Mouse (Mus musculus): Measurements from ENCODE around the gene Cpeb2. TPM values are rescaled to one million over a fixed set of nuclear protein-coding genes. Genes with fewer than 3 reads are reported as not detected.

Gene Cpeb2
- polyA plus RNA-seq, 1 experiment from 2014 or later, result 7.5 TPM

DNA sequence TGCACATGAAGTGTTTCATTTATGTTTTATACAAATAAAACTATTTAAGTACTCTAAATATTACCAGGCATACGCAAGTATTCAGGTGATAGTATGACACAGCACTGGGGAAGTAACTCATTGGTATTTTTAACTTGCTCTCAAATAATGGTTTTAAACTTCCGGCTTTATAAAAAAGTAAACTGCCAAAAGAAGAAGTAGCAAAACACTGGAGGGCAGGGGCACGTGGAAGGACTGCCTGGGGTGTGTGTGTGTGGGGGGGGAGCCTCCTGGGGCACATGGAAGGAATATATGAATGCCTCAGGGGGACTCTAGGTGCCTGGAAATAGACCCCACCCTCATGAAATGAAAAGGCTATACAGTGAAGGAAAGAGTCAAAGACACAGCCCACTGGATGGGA lies 46.8 kb downstream of the Cpeb2 start:
- no peaks in the 10 kb centered on the region for H3K9me3 ChIP-seq (replicated peaks)
- no peak for ATAC-seq (ENCODE audit: insufficient number of reproducible peaks, low FRiP score)
- H3K9ac ChIP-seq, result no peak overlapping the region
- no peaks in the 10 kb centered on the region for H3K4me1 ChIP-seq (replicated peaks)
- H3K27me3 ChIP-seq (replicated peaks), result no peaks in the 10 kb centered on the region
- no peak overlapping the region for H3K4me2 ChIP-seq
- no peak overlapping the region for H3K4me3 ChIP-seq
- WGBS, result 83% methylated on average over 3 of the region's 3 CpGs
- no peak overlapping the region for H3K27ac ChIP-seq (ENCODE audit: poor library complexity, severe bottlenecking)
- H3K36me3 ChIP-seq, result peaks cover 36% of the 10 kb centered on the region

DNA sequence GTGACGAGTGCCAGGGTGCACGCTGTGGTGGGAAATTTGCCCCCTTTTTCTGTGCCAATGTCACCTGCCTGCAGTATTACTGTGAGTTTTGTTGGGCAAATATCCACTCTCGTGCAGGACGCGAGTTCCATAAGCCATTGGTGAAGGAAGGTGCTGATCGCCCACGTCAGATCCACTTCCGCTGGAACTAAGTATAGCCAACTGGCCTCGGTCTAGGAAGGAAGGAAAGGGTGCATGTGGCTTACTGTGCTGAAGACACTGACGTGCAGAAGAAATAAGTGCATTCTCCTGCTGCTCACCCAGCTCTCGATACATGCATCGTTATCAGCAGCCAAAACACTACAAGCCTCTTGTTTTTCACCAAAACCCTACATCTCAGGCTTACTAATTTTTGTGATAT lies 52.8 kb downstream of the Cpeb2 start:
- Histone ChIP-seq H3K36me3 (peaks cover 46% of the 10 kb centered on the region), H3K4me2 (no peak overlapping the region), H3K9ac (no peak overlapping the region), H3K4me1 (replicated peaks) (no peaks in the 10 kb centered on the region), H3K27me3 (replicated peaks) (no peaks in the 10 kb centered on the region), H3K27ac (ENCODE audit: poor library complexity, severe bottlenecking) (no peak overlapping the region), H3K9me3 (replicated peaks) (no peaks in the 10 kb centered on the region), H3K4me3 (no peak overlapping the region)
- 83% methylated on average over 12 of the region's 12 CpGs for WGBS
- ATAC-seq (ENCODE audit: insufficient number of reproducible peaks, low FRiP score), result no peak

DNA sequence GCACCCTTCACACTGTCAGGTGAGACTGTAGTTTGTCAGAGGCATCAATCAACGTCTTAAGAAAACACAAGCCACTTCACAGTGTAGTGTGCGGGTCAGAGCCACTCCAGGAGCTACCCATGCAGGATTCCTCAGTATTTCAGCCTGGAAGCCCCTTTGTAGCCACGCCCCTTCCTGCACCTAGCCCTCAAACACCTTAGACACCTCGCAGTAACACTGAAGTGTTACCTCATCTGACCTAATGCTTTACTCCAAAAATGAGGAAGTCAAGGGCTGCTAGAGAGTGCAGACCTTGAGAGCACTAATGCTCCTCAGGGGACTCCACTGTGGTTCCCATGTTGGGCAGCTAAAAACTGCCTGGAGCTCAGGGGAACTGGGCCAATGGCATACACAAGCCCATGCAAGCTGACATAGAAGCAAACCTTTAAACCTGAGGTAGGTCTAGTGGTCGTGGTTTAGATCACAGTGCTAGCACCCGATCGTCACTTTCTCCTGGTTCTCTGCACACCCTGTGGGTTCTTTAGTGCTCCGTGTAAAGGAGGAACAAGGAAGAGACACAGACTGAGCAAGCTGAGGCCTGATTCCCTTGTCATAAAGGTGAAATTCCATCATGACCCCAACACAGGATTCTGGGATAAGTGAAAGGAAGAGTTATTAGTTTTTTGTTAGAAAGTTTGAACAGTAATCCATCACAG lies 56.9 kb downstream of the Cpeb2 start:
- H3K36me3 ChIP-seq, result peaks cover 33% of the 10 kb centered on the region
- no peaks in the 10 kb centered on the region for H3K27me3 ChIP-seq (replicated peaks)
- no peak overlapping the region for H3K27ac ChIP-seq (ENCODE audit: poor library complexity, severe bottlenecking)
- H3K4me1 ChIP-seq (replicated peaks), result no peaks in the 10 kb centered on the region
- no peak overlapping the region for H3K9ac ChIP-seq
- H3K4me3 ChIP-seq, result no peak overlapping the region
- H3K4me2 ChIP-seq, result no peak overlapping the region
- no peak for ATAC-seq (ENCODE audit: insufficient number of reproducible peaks, low FRiP score)
- H3K9me3 ChIP-seq (replicated peaks), result no peaks in the 10 kb centered on the region
- 82% methylated on average over 8 of the region's 8 CpGs for WGBS

DNA sequence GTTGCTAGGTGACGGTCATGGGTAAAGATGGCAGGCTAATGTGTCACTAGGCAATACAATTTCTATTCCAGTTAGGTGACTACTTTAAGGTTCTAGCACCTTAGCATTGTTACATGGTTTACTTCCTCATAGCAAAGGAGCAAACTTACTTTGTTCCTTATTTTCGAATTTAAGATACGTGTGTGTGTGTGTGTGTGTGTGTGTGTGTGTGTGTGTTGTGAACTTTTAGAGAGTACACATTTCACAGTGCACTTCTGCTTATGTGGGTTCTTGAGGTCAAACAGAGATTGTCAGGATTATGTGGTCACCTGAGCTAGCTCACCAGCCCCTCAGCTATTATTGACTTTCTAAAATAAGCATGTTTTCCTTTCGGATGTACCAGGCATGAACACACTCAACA lies 60.2 kb downstream of the Cpeb2 start:
- 78% methylated on average over 4 of the region's 4 CpGs for WGBS
- peaks cover 18% of the 10 kb centered on the region for H3K36me3 ChIP-seq

DNA sequence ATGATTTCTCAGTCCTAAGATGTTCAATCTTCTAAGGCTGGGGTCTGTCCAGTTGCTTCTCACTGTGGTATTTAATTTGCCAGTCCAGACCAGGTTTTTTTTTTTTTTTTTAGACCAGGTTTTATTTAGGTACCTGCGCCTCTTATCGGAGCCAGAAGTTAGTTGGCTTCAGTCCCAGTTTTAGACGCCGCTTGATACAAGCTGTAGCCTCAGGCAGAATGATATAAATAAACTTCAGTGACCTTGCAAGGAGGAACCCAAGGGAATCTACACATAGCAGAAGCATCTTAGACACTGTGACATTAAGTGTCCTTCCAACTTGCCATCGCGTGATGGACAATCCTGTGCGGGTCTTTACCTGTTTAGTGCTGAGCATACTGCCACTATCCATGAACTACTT lies 64.5 kb downstream of the Cpeb2 start:
- Histone ChIP-seq H3K4me2 (no peak overlapping the region), H3K4me3 (no peak overlapping the region), H3K9me3 (replicated peaks) (no peaks in the 10 kb centered on the region), H3K27ac (ENCODE audit: poor library complexity, severe bottlenecking) (peak overlapping the region; percentile 41), H3K4me1 (replicated peaks) (peaks cover 33% of the 10 kb centered on the region), H3K27me3 (replicated peaks) (no peaks in the 10 kb centered on the region), H3K36me3 (peaks cover 2% of the 10 kb centered on the region; the same call in 1 of the 2 replicates), H3K9ac (no peak overlapping the region)
- WGBS, result 41% methylated on average over 7 of the region's 7 CpGs
- no peak for ATAC-seq (ENCODE audit: insufficient number of reproducible peaks, low FRiP score)

More for the DNA sequence above, 60.2 kb downstream of the Cpeb2 start:
- Histone ChIP-seq H3K27ac (ENCODE audit: poor library complexity, severe bottlenecking) (no peak overlapping the region), H3K27me3 (replicated peaks) (no peaks in the 10 kb centered on the region), H3K9me3 (replicated peaks) (no peaks in the 10 kb centered on the region), H3K4me1 (replicated peaks) (peaks cover 15% of the 10 kb centered on the region), H3K4me2 (no peak overlapping the region), H3K4me3 (no peak overlapping the region), H3K9ac (no peak overlapping the region)
- ATAC-seq (ENCODE audit: insufficient number of reproducible peaks, low FRiP score), result no peak

DNA sequence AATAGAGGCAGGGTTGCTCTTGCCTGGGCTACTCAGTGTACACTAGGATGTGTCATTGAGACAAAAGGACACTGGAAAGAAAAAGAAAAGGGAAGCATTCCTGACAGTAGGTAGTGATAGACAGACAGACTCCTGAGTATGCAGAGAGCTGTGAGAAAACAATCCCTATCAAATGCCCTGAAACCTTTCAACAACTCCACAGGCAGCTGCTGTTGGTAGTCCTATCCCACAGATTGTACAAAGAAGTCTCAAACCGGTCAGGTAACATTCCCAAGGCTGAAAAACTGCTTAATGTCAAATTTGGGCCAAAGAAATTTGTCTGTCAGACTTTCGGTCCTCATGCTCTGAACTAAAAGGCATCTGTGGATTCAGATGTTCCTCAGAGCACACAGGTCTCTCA lies 66.0 kb downstream of the Cpeb2 start:
- Histone ChIP-seq H3K4me2 (no peak overlapping the region), H3K9me3 (replicated peaks) (no peaks in the 10 kb centered on the region), H3K27ac (ENCODE audit: poor library complexity, severe bottlenecking) (peak overlapping the region; percentile 31; the same call in 1 of the 2 replicates), H3K4me1 (replicated peaks) (peaks cover 41% of the 10 kb centered on the region), H3K9ac (no peak overlapping the region), H3K36me3 (no peaks in the 10 kb centered on the region), H3K4me3 (no peak overlapping the region), H3K27me3 (replicated peaks) (no peaks in the 10 kb centered on the region)
- WGBS, result 56% methylated on average over 2 of the region's 2 CpGs
- no peak for ATAC-seq (ENCODE audit: insufficient number of reproducible peaks, low FRiP score)

DNA sequence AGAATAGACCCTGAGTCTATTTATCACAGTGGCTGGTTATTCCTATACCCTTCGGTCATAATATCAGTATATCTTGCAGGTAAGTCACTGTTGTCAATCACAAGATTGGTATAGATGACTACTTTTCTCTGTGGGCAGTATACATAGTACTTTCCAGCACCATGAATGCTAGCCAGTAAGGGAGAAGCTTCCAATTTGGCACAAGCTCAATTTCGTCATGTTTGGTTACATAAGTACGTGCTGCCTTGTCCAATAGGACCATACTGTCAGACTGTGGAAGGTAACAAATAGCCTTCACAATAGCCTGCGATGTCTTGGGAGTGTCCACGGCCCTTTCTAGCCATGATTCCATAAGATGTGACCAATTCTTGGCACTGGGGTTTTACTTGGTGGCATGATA lies 67.1 kb downstream of the Cpeb2 start:
- H3K27me3 ChIP-seq (replicated peaks), result no peaks in the 10 kb centered on the region
- H3K36me3 ChIP-seq, result no peaks in the 10 kb centered on the region
- peaks cover 41% of the 10 kb centered on the region for H3K4me1 ChIP-seq (replicated peaks)
- no peak overlapping the region for H3K27ac ChIP-seq (ENCODE audit: poor library complexity, severe bottlenecking)
- no peak overlapping the region for H3K4me2 ChIP-seq
- 85% methylated on average over 5 of the region's 5 CpGs for WGBS
- no peak for ATAC-seq (ENCODE audit: insufficient number of reproducible peaks, low FRiP score)
- H3K4me3 ChIP-seq, result no peak overlapping the region
- no peaks in the 10 kb centered on the region for H3K9me3 ChIP-seq (replicated peaks)
- H3K9ac ChIP-seq, result no peak overlapping the region

DNA sequence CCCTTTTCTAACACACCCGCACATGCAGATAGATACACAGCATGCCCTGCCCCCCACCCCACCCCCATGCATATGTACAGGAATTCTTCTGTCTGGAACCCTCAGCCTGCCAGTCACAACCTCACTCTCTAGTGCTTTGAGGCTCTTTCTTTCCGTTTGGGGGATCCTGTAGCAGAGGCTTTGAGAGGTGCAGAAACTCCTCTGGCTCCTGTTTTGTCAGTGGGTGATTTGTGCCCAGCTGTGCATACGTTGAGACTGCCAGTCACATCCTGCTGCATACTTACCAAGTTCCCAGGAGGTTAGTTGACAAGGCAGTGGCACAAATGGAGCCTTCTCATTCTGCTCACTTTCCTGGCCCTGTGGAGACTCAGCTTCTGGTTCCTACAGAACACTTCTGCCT lies 68.0 kb downstream of the Cpeb2 start:
- H3K4me3 ChIP-seq, result no peak overlapping the region
- no peak for ATAC-seq (ENCODE audit: insufficient number of reproducible peaks, low FRiP score)
- H3K9me3 ChIP-seq (replicated peaks), result no peaks in the 10 kb centered on the region
- no peak overlapping the region for H3K9ac ChIP-seq
- H3K4me2 ChIP-seq, result no peak overlapping the region
- H3K27ac ChIP-seq (ENCODE audit: poor library complexity, severe bottlenecking), result no peak overlapping the region
- H3K27me3 ChIP-seq (replicated peaks), result no peaks in the 10 kb centered on the region
- H3K36me3 ChIP-seq, result no peaks in the 10 kb centered on the region
- H3K4me1 ChIP-seq (replicated peaks), result peaks cover 41% of the 10 kb centered on the region
- WGBS, result 40% methylated on average over 3 of the region's 3 CpGs

DNA sequence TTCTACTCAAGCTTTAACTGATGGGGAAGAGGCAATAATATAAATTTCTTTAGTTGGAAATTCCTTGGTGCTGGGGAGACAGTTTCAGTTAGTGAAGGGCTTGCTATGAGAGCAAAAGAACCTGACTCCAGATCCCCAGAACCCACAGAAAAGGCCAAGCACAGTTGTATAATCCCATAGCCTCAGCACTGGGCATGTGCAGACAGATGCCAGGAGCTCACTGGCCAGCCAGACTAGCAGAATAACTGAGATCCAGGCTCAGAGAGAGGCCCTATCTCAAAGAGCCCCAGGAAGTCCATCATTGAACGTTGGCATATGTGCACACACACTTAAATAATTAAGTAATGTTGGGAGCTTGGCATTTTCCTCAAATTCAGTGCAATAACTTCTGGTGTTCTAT lies 70.5 kb downstream of the Cpeb2 start:
- Histone ChIP-seq H3K9me3 (replicated peaks) (no peaks in the 10 kb centered on the region), H3K36me3 (no peaks in the 10 kb centered on the region), H3K9ac (no peak overlapping the region), H3K4me3 (no peak overlapping the region), H3K27ac (ENCODE audit: poor library complexity, severe bottlenecking) (no peak overlapping the region), H3K4me2 (no peak overlapping the region), H3K27me3 (replicated peaks) (no peaks in the 10 kb centered on the region), H3K4me1 (replicated peaks) (peaks cover 23% of the 10 kb centered on the region)
- 45% methylated on average over 1 of the region's 1 CpGs for WGBS
- ATAC-seq (ENCODE audit: insufficient number of reproducible peaks, low FRiP score), result no peak

DNA sequence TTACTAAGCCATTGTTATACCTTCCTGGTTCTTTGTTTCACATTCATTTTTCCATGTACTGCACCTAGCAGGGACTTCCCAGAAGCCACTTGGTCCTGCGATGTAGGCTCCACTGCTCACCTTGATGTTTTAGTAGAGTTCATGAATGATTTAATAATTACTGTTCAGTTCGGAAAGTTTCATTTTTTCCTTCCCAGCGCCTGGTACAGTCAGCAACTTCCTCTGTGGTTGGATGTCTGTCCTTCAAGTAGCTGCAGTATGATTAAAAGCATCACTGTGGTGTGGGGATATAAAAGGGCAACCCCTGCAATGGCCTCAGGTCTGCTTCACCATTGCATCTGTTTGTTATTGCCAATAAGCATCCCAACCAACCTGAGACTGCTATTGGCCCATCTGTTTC lies 72.5 kb downstream of the Cpeb2 start:
- Histone ChIP-seq H3K4me1 (replicated peaks) (peaks cover 13% of the 10 kb centered on the region), H3K9me3 (replicated peaks) (no peaks in the 10 kb centered on the region), H3K9ac (no peak overlapping the region), H3K4me3 (no peak overlapping the region), H3K27me3 (replicated peaks) (no peaks in the 10 kb centered on the region), H3K27ac (ENCODE audit: poor library complexity, severe bottlenecking) (no peak overlapping the region), H3K4me2 (no peak overlapping the region), H3K36me3 (no peaks in the 10 kb centered on the region)
- WGBS, result 84% methylated on average over 3 of the region's 3 CpGs
- no peak for ATAC-seq (ENCODE audit: insufficient number of reproducible peaks, low FRiP score)

DNA sequence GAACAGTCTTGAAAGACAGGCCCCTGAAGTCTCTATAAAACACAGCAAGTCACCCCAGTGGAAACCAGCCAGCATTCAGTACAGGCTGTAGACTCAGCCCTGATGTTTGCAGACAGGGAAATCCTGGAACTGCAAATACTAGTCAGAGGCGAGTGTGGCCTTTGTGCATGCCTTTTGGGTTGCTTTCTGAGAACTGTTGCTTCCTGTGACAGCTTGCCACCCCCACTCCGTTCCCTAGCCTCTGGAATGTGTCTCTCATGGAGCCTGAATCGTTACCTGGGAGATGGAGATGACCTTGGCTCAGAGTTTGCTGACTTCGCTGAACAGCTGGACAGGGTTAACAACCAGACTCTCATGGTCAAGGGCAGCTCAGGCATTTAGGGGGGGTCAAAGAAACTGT lies 77.0 kb downstream of the Cpeb2 start:
- Histone ChIP-seq H3K4me2 (no peak overlapping the region), H3K4me3 (no peak overlapping the region), H3K9me3 (replicated peaks) (no peaks in the 10 kb centered on the region), H3K27ac (ENCODE audit: poor library complexity, severe bottlenecking) (no peak overlapping the region), H3K27me3 (replicated peaks) (no peaks in the 10 kb centered on the region), H3K9ac (no peak overlapping the region), H3K36me3 (no peaks in the 10 kb centered on the region), H3K4me1 (replicated peaks) (no peaks in the 10 kb centered on the region)
- 32% methylated on average over 4 of the region's 4 CpGs for WGBS
- ATAC-seq (ENCODE audit: insufficient number of reproducible peaks, low FRiP score), result no peak

DNA sequence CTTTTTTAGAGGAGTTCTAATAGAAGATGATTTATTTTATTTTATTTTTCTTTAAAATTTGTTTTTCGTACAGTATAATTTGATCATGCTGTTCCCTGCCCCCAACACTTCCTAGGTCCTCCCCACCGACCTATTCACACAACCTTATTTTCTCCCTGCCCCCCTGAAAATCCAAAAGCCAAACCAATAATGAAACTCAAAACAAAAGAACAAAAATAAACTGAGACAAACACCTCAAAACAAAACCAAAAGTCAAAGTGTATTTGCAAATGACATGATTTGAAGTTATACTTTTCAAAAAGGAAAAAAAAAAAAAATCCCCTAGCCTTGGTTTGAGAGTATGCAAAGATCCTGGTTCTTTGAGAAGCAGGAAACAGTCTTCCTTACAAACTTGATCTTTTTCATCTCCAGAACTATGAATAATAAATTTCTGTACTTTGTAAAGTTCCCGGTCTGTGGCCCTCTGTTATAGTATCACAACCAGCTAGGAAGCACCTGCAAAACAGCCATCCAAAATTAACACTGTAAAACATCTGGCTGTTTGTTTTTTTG lies 91.4 kb downstream of the Cpeb2 start:
- WGBS, result 80% methylated on average over 3 of the region's 3 CpGs
- no peaks in the 10 kb centered on the region for H3K27me3 ChIP-seq (replicated peaks)
- H3K4me3 ChIP-seq, result no peak overlapping the region
- no peaks in the 10 kb centered on the region; the same call in 1 of the 2 replicates for H3K9me3 ChIP-seq (replicated peaks)
- no peak overlapping the region for H3K9ac ChIP-seq
- no peak overlapping the region for H3K27ac ChIP-seq (ENCODE audit: poor library complexity, severe bottlenecking)
- no peak overlapping the region for H3K4me2 ChIP-seq
- peaks cover 12% of the 10 kb centered on the region for H3K4me1 ChIP-seq (replicated peaks)
- no peaks in the 10 kb centered on the region for H3K36me3 ChIP-seq
- ATAC-seq (ENCODE audit: insufficient number of reproducible peaks, low FRiP score), result no peak
